Mouse (Mus musculus) neural tube, embryonic 12.5 days (tissue): ENCODE data around the gene Acad10. TPM values are rescaled to one million over a fixed set of nuclear protein-coding genes. Genes with fewer than 3 reads are reported as not detected.

Experiments
- ATAC-seq: fragments of 200-750 bp; cut with Nextera tagmentation; 2 replicates; pipeline ENCODE4 v1.8.0; 2017; ENCODE audit warnings: low read depth, mild to moderate bottlenecking, moderate TSS enrichment, moderate library complexity; ENCODE audit not compliant: low FRiP score
- H3K27ac ChIP-seq: fragments of 300-500 bp; sonication (generic); 2 replicates; pipeline ENCODE4 v1.5.1; 2016
- H3K27me3 ChIP-seq: fragments of 300-500 bp; sonication (generic); replicated peaks from 2 replicates; pipeline ENCODE4 v1.6.1; 2016; ENCODE audit warnings: mild to moderate bottlenecking
- H3K36me3 ChIP-seq: fragments of 300-500 bp; sonication (generic); 2 replicates; pipeline ENCODE4 v1.6.1; 2016; ENCODE audit warnings: mild to moderate bottlenecking
- H3K4me1 ChIP-seq: fragments of 300-500 bp; sonication (generic); 2 replicates; pipeline ENCODE4 v1.6.1; 2016
- H3K4me2 ChIP-seq: fragments of 300-500 bp; sonication (generic); replicated peaks from 2 replicates; pipeline ENCODE4 v1.6.1; 2016; ENCODE audit warnings: mild to moderate bottlenecking
- H3K4me3 ChIP-seq: fragments of 300-500 bp; sonication (generic); 2 replicates; pipeline ENCODE4 v1.5.1; 2016
- H3K9ac ChIP-seq: fragments of 300-500 bp; sonication (generic); 2 replicates; pipeline ENCODE4 v1.6.1; 2016; ENCODE audit warnings: mild to moderate bottlenecking
- H3K9me3 ChIP-seq: fragments of 300-500 bp; sonication (generic); 2 replicates; pipeline ENCODE4 v1.6.1; 2016; ENCODE audit warnings: mild to moderate bottlenecking
- WGBS: fragments of 180-500 bp; shearing (Covaris S2); methylation state at CpG from one replicate; pipeline ENCODE4 v1.1.7; 2016; 5-methylcytosine and 5-hydroxymethylcytosine counted together
- polyA plus RNA-seq: library from polyadenylated mRNA; unstranded; fragments of >200 nt; fragmentation: Nextera tagmentation; extraction: Ambion mirVana; gene quantifications from 2 replicates; pipeline ENCODE4 v1.2.1, GENCODE M21; 2016

Gene Acad10
- polyA plus RNA-seq, 1 experiment from 2014 or later: 1.7 TPM

DNA sequence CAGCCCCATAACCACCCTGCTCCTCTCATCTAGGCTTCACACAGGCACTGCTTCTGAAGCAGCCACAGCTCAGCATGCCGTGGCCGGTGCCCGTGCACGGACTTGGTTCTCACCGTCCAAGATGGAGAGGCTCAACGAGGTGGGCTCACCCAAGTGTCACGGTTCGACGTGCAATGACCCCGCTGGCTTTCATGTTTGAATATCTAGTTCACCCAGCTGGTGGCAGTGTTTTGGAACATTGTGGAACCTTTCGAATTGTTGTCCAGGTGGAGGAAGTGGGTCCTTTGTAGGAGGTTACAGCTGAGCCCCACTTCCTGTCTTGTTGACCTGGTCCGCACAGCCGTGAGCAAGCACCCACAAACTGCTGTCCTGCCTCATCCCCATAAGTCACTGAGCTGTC, 86.2 kb downstream of the Acad10 start:
- 93% methylated on average over 13 of the region's 13 CpGs for WGBS
- ATAC-seq: no peak
- H3K4me2 ChIP-seq: no peak overlapping the region
- peaks cover 21% of the 10 kb centered on the region; the same call in 1 of the 2 replicates for H3K36me3 ChIP-seq
- no peak overlapping the region for H3K27ac ChIP-seq
- no peak overlapping the region for H3K9ac ChIP-seq
- no peaks in the 10 kb centered on the region for H3K4me1 ChIP-seq
- H3K4me3 ChIP-seq: no peak overlapping the region
- H3K9me3 ChIP-seq: no peaks in the 10 kb centered on the region
- no peaks in the 10 kb centered on the region for H3K27me3 ChIP-seq

Other genes with a start within 250 kb of the Acad10 start
- gene Tmem116, start 208.6 kb downstream of the Acad10 start, polyA plus RNA-seq: 1.7 and 1.8 TPM in 2 replicates
- gene Erp29, start 208.0 kb downstream of the Acad10 start, polyA plus RNA-seq: 132 and 136 TPM in 2 replicates
- 0.15 TPM in 1 of 2 replicates, not detected in the other for gene Adam1b, start 157.1 kb downstream of the Acad10 start, polyA plus RNA-seq
- gene Adam1a, start 115.0 kb downstream of the Acad10 start, polyA plus RNA-seq: 2.9 and 3.0 TPM in 2 replicates
- gene Gm42878, start 115.0 kb downstream of the Acad10 start, polyA plus RNA-seq: not detected in 2 replicates
- 64.0 and 69.6 TPM in 2 replicates for gene Mapkapk5, start 114.6 kb downstream of the Acad10 start, polyA plus RNA-seq
- gene Aldh2, start 66.7 kb downstream of the Acad10 start, polyA plus RNA-seq: 122 and 130 TPM in 2 replicates
- 1.2 and 1.5 TPM in 2 replicates for gene Acad12, start 41.6 kb downstream of the Acad10 start, polyA plus RNA-seq
- 52.9 and 55.4 TPM in 2 replicates for gene Brap, start within 50 bp of the Acad10 start, polyA plus RNA-seq
- gene Atxn2, start 50.8 kb upstream of the Acad10 start, polyA plus RNA-seq: 107 and 110 TPM in 2 replicates
- 11.3 and 12.9 TPM in 2 replicates for gene Sh2b3, start 177.1 kb upstream of the Acad10 start, polyA plus RNA-seq
- 47.1 and 49.8 TPM in 2 replicates for gene Pheta1, start 188.5 kb upstream of the Acad10 start, polyA plus RNA-seq